Mouse (Mus musculus): ENCODE data around the gene Ubash3b.

Ubash3b gene

GRCm38 (mm10) chr9:40989940-40990588 lies 171.4 kb downstream of the Ubash3b start:
- DNase-seq, result peak; percentile 19 to 52

- DNase-seq, result no peak
Measured at GRCm38 (mm10) chr9:40984313-40984712, 177.2 kb downstream of the Ubash3b start.

- DNase-seq, result no peak
Measured at GRCm38 (mm10) chr9:40983758-40984157, 177.7 kb downstream of the Ubash3b start.

GRCm38 (mm10) chr9:40982480-40982879 lies 179.0 kb downstream of the Ubash3b start:
- DNase-seq, result no peak

- DNase-seq, result no peak
Measured at GRCm38 (mm10) chr9:40974042-40974801, 187.3 kb downstream of the Ubash3b start.

GRCm38 (mm10) chr9:40964418-40964714 lies 197.1 kb downstream of the Ubash3b start:
- DNase-seq, result no peak

- DNase-seq, result no peak
Measured at GRCm38 (mm10) chr9:40963586-40964417, 197.7 kb downstream of the Ubash3b start, which contains the start of gene Jhy. Gene Jhy, minus strand, starts transcription at chr9:40964118.

GRCm38 (mm10) chr9:40961401-40961800 lies 200.1 kb downstream of the Ubash3b start:
- DNase-seq, result no peak

All from kidney, adult 8-10 months (tissue).